Comparison of ENCODE assay signal across 19 mouse cellular contexts in genomic region chr5:100199092-100199853, GRCm38 (mm10). TPM values are rescaled to one million over a fixed set of nuclear protein-coding genes. Genes with fewer than 3 reads are reported as not detected.
A peak's percentile ranks its signal among the peaks of the same experiment; 100 is the strongest.
DNase-seq lines count a peak whose midpoint lies in the region; ATAC-seq lines count a peak whose summit lies in the region.
"Had no signal": no experiment of that assay in that cellular context is flagged by ENCODE, and none has a peak within 500 bp of the region (broad histone marks: within the 10 kb centered on the region; RNA-seq: fewer than 3 reads in every experiment).

No protein-coding gene starts in this region.

- no peak overlapping the region for H3K4me3 ChIP-seq in forebrain, embryonic 13.5 days
- H3K4me3 ChIP-seq in liver, embryonic 11.5 days (ENCODE audit: low read depth, low read length): no peak overlapping the region
- H3K4me3 ChIP-seq: embryonic facial prominence, embryonic 15.5 days; midbrain, embryonic 12.5 days had no signal

- peaks cover 48% of the 10 kb centered on the region for H3K4me1 ChIP-seq in forebrain, embryonic 13.5 days
- H3K4me1 ChIP-seq in liver, embryonic 11.5 days (replicated peaks; ENCODE audit: control insufficient read depth, insufficient read depth, low read length): peaks cover 11% of the 10 kb centered on the region; the same call in 1 of the 2 replicates

- H3K9ac ChIP-seq in forebrain, embryonic 13.5 days: no peak overlapping the region
- no peak overlapping the region for H3K9ac ChIP-seq in liver, embryonic 11.5 days (ENCODE audit: low read depth, low read length)
- H3K9ac ChIP-seq: embryonic facial prominence, embryonic 15.5 days; lung, embryonic 14.5 days; midbrain, embryonic 12.5 days had no signal

- DNase-seq in retina, postnatal 1 day: peak; percentile 28
- DNase-seq in retina, embryonic 14.5 days (ENCODE audit: low spot score): no peak
- DNase-seq in liver, embryonic 11.5 days (ENCODE audit: low spot score): no peak
- DNase-seq in adrenal gland, adult 18-20 months (ENCODE audit: low spot score in 2 of 2): no peak
- DNase-seq in testis, postnatal 14 days (ENCODE audit: low spot score): no peak
- DNase-seq in frontal cortex, adult 2 months (ENCODE audit: extremely low spot score in 1 of 2, low spot score in 1 of 2): no peak
- DNase-seq: adrenal gland, adult 8-10 months; cerebellum, adult 18-20 months; heart, adult 18-20 months; kidney, postnatal 4 days; lung, embryonic 14.5 days; thymus, adult 2 months had no signal

- H3K9me3 ChIP-seq in forebrain, embryonic 13.5 days (replicated peaks): no peaks in the 10 kb centered on the region
- no peaks in the 10 kb centered on the region for H3K9me3 ChIP-seq in liver, embryonic 11.5 days (ENCODE audit: control insufficient read depth, low read length)
- H3K9me3 ChIP-seq: embryonic facial prominence, embryonic 15.5 days; midbrain, embryonic 12.5 days had no signal

- 30% methylated on average over 7 of the region's 7 CpGs for WGBS in forebrain, embryonic 13.5 days
- WGBS in liver, embryonic 11.5 days: 68% methylated on average over 7 of the region's 7 CpGs

- H3K27me3 ChIP-seq in forebrain, embryonic 13.5 days: peaks cover 4% of the 10 kb centered on the region; the same call in 1 of the 2 replicates
- H3K27me3 ChIP-seq in liver, embryonic 11.5 days (replicated peaks; ENCODE audit: control insufficient read depth, insufficient read depth, low read length): no peaks in the 10 kb centered on the region
- H3K27me3 ChIP-seq: embryonic facial prominence, embryonic 15.5 days had no signal

- no peak overlapping the region for H3K4me2 ChIP-seq in forebrain, embryonic 13.5 days
- no peak overlapping the region for H3K4me2 ChIP-seq in liver, embryonic 11.5 days
- H3K4me2 ChIP-seq: embryonic facial prominence, embryonic 15.5 days; lung, embryonic 14.5 days; midbrain, embryonic 12.5 days had no signal

- peak overlapping the region; percentile 48 for H3K27ac ChIP-seq in forebrain, embryonic 13.5 days
- H3K27ac ChIP-seq in liver, embryonic 11.5 days (ENCODE audit: low read depth, low read length): peak overlapping the region; percentile 11; the same call in 1 of the 2 replicates
- H3K27ac ChIP-seq: embryonic facial prominence, embryonic 15.5 days; macrophage; midbrain, embryonic 12.5 days had no signal

- H3K36me3 ChIP-seq in forebrain, embryonic 13.5 days (ENCODE audit: poor library complexity, severe bottlenecking): no peaks in the 10 kb centered on the region
- H3K36me3 ChIP-seq in liver, embryonic 11.5 days (ENCODE audit: control insufficient read depth, insufficient read depth, low read length): no peaks in the 10 kb centered on the region
- H3K36me3 ChIP-seq: embryonic facial prominence, embryonic 15.5 days; midbrain, embryonic 12.5 days had no signal

- no peak for ATAC-seq in forebrain, embryonic 13.5 days
- peak; percentile 65 for ATAC-seq in liver, embryonic 11.5 days (replicated peaks; ENCODE audit: low FRiP score)
- ATAC-seq: inflammation-experienced regulatory T-cells, adult 6 months had no signal

RNA-seq across cellular contexts. Expression of gene Tmem150c, which starts 39.7 kb away (rescaled TPM):
- 12.7 and 14.0 TPM in 2 replicates for polyA plus RNA-seq in forebrain, embryonic 13.5 days (2015; fragmentation: Nextera tagmentation; extraction: Ambion mirVana)
- polyA plus RNA-seq in liver, embryonic 11.5 days (2014; fragmentation: Nextera tagmentation; extraction: Ambion mirVana): 1.2 and 2.3 TPM in 2 replicates
- 10 to 100 TPM in 1 of 2 experiments, 1 to 10 TPM in 1; 7.5 to 18.3 TPM for total RNA-seq in adrenal gland, adult 18-20 months (2021)
- 23.2 and 27.6 TPM in 2 replicates for polyA plus RNA-seq in frontal cortex, adult 2 months (2012; rRNA removed)
- total RNA-seq: common myeloid progenitor, adult 5-6 weeks; neutrophil, adult 5-6 weeks had no signal
- polyA plus RNA-seq: inflammation-experienced regulatory T-cells, adult 6 months had no signal
